Mouse (Mus musculus): Measurements from ENCODE around the gene D230025D16Rik. TPM values are rescaled to one million over a fixed set of nuclear protein-coding genes. Genes with fewer than 3 reads are reported as not detected.
"Not testable (repeated sequence)": the region's sequence is repeated elsewhere in the genome, so short reads cannot be mapped to it uniquely, and the experiment has no call there.

Gene D230025D16Rik
- polyA plus RNA-seq, 1 experiment from 2014 or later: 25.2 TPM

DNA sequence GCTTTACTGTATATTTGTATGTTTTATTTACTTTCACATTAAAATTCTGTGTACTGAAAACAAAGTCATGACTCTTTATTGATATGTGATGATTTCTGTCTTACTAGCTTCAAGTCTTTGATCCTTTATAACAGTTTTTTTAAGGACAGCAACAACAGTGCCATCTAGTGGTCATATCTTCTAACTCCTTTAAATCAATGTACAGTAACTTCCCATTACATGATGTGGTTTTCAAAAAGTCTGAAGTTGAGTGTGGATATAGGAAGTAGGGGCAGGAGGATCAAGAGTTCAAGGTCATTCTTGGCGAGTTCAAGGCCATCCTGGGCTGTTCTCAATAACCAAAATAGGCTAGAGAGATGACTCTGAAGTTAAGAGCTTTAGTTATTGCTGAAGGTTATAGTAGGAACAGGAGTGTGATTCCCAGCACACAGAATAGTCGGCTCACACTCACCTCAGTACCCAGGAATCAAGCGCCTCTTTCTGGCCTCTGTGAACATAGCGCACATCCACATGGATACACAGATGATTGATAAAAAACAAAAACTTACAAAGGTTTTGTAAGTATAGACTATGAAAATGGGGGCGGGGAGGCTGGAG, 6.9 kb upstream of the D230025D16Rik start:
- no peak overlapping the region for H3K9ac ChIP-seq
- H3K4me2 ChIP-seq: no peak overlapping the region
- no peak overlapping the region for H3K4me3 ChIP-seq (replicated peaks)
- H3K4me1 ChIP-seq: no peaks in the 10 kb centered on the region
- no peak for ATAC-seq (replicated peaks; ENCODE audit: low FRiP score)
- no peak overlapping the region for H3K27ac ChIP-seq
- H3K36me3 ChIP-seq: peaks cover 31% of the 10 kb centered on the region
- H3K27me3 ChIP-seq: no peaks in the 10 kb centered on the region
- WGBS: 79% methylated on average over 5 of the region's 5 CpGs
- H3K9me3 ChIP-seq (replicated peaks): no peaks in the 10 kb centered on the region

DNA sequence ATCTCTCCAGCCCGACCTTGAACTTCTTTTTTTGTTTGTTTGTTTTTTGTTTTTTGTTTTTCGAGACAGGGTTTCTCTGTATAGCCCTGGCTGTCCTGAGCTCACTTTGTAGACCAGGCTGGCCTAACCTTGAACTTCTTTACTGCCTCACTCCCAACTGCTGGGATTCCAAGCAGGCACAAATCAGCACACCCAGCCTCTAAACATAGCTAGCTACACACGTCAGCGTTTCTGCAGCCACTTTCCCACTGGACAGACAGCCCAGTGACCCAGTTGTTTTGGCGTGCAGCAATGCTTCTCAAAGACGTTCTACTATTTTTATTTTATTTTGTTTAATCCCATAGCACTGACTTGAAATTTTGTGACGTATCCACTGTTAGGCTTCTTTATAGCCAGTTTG, 1.1 kb upstream of the D230025D16Rik start:
- Histone ChIP-seq H3K9ac (no peak overlapping the region), H3K27ac (peak overlapping the region; percentile 90; the same call in 1 of the 2 replicates), H3K9me3 (replicated peaks) (no peaks in the 10 kb centered on the region), H3K4me1 (peaks cover 16% of the 10 kb centered on the region), H3K36me3 (no peaks in the 10 kb centered on the region), H3K27me3 (no peaks in the 10 kb centered on the region), H3K4me2 (no peak overlapping the region), H3K4me3 (replicated peaks) (no peak overlapping the region)
- WGBS: 83% methylated on average over 7 of the region's 7 CpGs
- ATAC-seq (replicated peaks; ENCODE audit: low FRiP score): no peak

DNA sequence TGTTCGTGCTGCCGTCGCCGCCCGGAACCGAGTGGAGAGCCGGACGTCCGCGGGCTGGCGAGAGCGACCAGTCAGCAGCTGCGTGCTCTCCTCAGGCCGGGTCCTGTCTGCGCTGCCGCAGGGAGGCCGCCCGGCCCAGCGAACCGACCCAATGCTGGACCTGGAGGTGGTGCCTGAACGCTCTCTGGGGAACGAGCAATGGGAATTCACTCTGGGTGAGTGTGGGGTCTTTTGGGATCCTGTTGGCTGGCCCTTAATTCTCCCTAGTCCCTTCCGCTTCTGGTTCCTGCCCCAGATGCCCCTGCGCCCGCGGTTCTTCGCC, 288 bp downstream of the D230025D16Rik start:
- H3K4me2 ChIP-seq: peak overlapping the region; percentile 79
- no peaks in the 10 kb centered on the region for H3K9me3 ChIP-seq (replicated peaks)
- peak overlapping the region; percentile 83 for H3K4me3 ChIP-seq (replicated peaks)
- ATAC-seq (replicated peaks; ENCODE audit: low FRiP score): no peak; the same call in 1 of the 2 replicates
- 0% methylated on average over 27 of the region's 27 CpGs for WGBS
- peaks cover 16% of the 10 kb centered on the region for H3K4me1 ChIP-seq
- H3K36me3 ChIP-seq: no peaks in the 10 kb centered on the region
- no peaks in the 10 kb centered on the region for H3K27me3 ChIP-seq
- H3K9ac ChIP-seq: peak overlapping the region; percentile 89
- H3K27ac ChIP-seq: peak overlapping the region; percentile 87

DNA sequence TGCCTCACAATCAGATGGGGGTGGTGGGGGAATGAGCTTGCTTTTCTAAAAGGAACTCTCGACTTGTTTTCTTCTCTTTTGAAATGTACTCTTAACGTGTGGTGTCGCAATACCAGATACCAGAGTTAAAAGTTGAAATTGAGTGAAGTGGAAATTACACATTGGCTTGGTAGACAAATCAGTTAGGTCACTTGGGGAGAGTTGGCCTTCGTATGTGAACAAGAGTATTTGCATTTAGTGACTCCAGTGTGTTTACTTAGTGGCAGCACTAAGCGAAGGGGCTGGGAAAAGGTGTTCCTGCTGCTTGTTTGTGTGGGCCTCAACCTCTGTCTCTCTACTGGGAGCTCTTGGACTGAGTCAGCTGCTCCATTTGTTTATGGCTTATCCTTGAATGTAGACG, 972 bp downstream of the D230025D16Rik start:
- no peak for ATAC-seq (replicated peaks; ENCODE audit: low FRiP score)
- Histone ChIP-seq H3K27ac (no peak overlapping the region), H3K4me3 (replicated peaks) (peak overlapping the region; percentile 83), H3K36me3 (no peaks in the 10 kb centered on the region), H3K4me1 (peaks cover 16% of the 10 kb centered on the region), H3K9ac (peak overlapping the region; percentile 89), H3K4me2 (peak overlapping the region; percentile 79), H3K9me3 (replicated peaks) (no peaks in the 10 kb centered on the region), H3K27me3 (no peaks in the 10 kb centered on the region)
- 17% methylated on average over 6 of the region's 6 CpGs for WGBS

DNA sequence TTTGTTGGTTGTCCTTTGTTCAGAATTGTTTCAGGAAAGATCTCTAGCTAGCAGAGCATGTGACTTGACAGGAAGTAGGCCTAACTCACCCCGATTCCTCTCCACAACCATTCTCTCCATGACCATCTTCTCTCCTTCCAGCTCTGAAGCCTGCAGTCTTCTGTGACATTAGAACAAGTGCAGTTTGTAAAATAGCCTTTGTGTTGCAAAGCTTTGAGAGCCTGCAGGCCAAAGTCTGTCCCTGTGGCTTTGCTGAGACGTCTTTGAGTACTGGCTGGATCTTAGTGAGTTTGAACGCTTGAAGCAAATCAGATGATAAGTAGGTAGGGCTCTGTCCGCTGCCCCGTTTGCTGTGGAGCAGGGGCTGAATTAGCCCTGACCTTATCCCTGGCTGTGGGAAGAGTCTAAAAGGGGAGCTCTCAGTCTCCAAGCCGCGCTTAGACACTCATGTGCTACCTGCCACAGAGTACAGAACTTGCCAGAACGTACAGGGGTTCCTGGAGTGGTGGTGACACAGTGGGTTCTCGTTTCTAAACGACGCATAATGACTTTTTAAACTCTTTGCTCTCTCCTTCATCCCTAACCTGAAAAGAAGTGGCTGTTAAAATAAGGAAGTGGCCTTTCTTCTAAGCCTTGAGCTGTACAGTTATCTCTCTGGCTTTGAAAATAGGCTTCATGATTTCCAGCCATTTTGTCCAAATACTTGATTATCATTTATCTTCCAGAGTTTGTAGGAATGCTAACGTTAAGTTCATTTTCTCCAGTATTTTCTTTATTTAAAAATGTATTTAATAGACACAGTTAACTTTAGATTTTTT, 6.8 kb downstream of the D230025D16Rik start:
- H3K4me1 ChIP-seq: no peaks in the 10 kb centered on the region
- H3K9me3 ChIP-seq (replicated peaks): no peaks in the 10 kb centered on the region
- WGBS: 85% methylated on average over 12 of the region's 12 CpGs
- H3K9ac ChIP-seq: no peak overlapping the region
- no peak overlapping the region for H3K4me2 ChIP-seq
- H3K27me3 ChIP-seq: no peaks in the 10 kb centered on the region
- no peak overlapping the region for H3K4me3 ChIP-seq (replicated peaks)
- no peak overlapping the region for H3K27ac ChIP-seq
- no peak for ATAC-seq (replicated peaks; ENCODE audit: low FRiP score)
- H3K36me3 ChIP-seq: peaks cover 32% of the 10 kb centered on the region

DNA sequence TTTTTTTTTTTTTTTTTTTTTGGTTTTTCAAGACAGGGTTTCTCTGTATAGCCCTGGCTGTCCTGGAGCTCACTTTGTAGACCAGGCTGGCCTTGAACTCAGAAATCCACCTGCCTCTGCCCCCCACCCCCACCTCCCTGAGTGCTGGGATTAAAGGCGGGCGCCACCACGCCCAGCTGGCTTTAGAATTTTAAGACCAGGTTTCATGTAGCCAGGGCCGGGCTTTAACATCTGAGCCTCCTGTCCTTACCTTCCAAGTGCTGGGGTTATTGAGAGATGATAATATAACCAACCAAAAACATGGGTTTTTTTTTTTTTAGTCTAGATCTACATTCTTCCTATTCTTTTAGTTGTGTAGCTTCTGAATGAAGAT, 7.4 kb downstream of the D230025D16Rik start:
- not testable (repeated sequence) for ATAC-seq (replicated peaks; ENCODE audit: low FRiP score); H3K4me3 ChIP-seq (replicated peaks); H3K4me2 ChIP-seq; H3K9me3 ChIP-seq (replicated peaks); H3K27me3 ChIP-seq; H3K4me1 ChIP-seq; H3K9ac ChIP-seq; H3K27ac ChIP-seq
- 90% methylated on average over 4 of the region's 4 CpGs for WGBS
- peaks cover 33% of the 10 kb centered on the region for H3K36me3 ChIP-seq

DNA sequence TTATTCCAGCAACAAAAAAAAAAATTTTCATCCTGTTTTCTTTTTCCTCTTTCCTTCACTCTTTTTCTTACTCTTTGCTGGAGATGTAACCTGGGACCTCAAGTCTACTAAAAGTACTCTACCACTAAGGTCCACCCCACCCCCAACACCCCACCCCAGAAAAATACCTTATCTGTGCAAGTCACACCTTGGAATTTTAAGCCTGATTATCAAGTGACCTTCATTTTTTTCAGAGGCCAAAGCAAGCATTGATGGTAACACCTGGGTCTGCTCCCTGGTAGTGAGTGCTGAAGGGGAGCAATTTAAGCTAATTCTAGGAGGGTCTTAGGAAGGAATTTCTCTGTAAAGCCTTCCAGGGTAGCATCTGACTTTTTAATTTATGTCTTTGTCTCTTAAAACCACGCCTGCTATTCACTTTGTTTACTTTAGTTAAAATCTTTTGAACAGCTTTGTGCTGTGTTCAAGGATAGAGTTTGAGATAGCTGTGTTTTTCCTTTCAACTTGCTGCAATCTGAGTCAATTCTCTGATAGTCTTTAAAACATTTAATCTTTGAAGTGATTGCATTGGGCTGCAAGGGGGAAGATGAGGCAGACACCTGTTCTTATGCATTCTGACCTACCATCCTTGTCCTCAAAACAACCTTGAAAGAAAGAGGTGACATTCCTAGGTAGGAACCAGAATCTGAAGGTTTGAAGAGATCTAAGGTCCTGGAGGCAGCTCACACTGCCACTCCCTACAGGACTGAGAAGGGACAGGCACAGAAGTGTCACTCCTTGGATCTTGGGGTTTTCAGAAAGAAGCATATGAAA, 8.4 kb downstream of the D230025D16Rik start:
- no peaks in the 10 kb centered on the region for H3K27me3 ChIP-seq
- no peak overlapping the region for H3K4me2 ChIP-seq
- H3K27ac ChIP-seq: no peak overlapping the region
- peaks cover 39% of the 10 kb centered on the region for H3K36me3 ChIP-seq
- no peak for ATAC-seq (replicated peaks; ENCODE audit: low FRiP score)
- no peaks in the 10 kb centered on the region for H3K9me3 ChIP-seq (replicated peaks)
- H3K9ac ChIP-seq: no peak overlapping the region
- H3K4me3 ChIP-seq (replicated peaks): no peak overlapping the region
- WGBS: 57% methylated on average over 1 of the region's 1 CpGs
- H3K4me1 ChIP-seq: no peaks in the 10 kb centered on the region

DNA sequence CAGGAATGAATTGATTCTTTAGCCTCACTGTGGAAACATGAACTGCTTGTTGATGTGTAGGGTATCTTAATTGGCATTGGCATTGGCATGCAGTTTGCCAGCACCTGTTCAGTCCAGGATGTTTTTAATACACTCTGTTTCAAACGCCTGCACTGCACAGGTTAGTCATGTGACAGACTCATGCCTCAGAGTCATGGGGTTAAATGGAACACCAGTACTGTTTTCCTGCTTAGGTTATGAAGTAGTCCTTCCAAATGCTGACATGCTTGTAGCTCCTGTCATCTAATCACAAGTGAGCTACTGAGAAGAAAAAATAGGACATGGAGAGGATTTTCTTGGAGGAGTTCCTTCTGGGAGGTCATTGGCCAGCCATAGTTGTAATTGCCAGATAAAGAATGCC, 10.3 kb downstream of the D230025D16Rik start:
- no peak overlapping the region for H3K9ac ChIP-seq
- no peak overlapping the region for H3K4me3 ChIP-seq (replicated peaks)
- H3K27me3 ChIP-seq: no peaks in the 10 kb centered on the region
- H3K36me3 ChIP-seq: peaks cover 58% of the 10 kb centered on the region
- no peak overlapping the region for H3K27ac ChIP-seq
- no peaks in the 10 kb centered on the region for H3K4me1 ChIP-seq
- no peak overlapping the region for H3K4me2 ChIP-seq
- no peak for ATAC-seq (replicated peaks; ENCODE audit: low FRiP score)
- H3K9me3 ChIP-seq (replicated peaks): no peaks in the 10 kb centered on the region
- 82% methylated on average over 1 of the region's 1 CpGs for WGBS

DNA sequence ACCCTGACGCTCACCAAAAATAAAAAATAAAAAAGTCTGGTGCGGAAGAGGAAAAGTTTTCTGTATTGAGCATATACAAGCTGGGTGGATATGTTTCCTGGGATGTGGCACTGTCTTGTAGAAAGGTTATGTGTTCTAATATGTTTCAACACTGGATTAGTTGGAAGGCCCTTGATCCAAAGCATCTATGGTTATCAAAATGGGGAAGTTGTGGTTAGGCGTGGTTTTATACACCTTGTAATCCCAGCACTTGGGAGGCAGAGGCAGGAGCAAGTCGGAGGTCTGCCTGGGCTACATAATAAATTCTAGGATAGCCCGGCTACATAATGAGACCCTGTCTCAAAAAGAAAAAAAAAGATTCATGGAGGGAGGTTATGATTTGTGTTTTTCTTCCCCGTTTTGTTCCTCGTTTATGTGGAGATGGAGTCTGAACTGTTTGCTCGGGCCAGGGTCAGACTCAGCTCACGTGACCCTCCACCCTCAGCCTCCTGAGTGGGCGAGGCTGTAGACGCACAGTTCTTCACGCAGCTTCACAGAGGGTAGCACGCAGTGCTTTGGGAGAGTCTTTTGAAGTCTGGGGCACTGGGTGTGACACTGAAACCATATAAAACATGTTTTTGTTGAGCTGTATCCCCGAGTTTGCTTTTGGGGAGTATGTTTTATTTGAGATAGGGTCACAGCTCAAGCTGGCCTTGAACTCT, 12.6 kb downstream of the D230025D16Rik start:
- Histone ChIP-seq H3K4me3 (replicated peaks) (no peak overlapping the region), H3K4me1 (no peaks in the 10 kb centered on the region), H3K9ac (no peak overlapping the region), H3K9me3 (replicated peaks) (no peaks in the 10 kb centered on the region), H3K4me2 (no peak overlapping the region), H3K27ac (no peak overlapping the region), H3K36me3 (peaks cover 76% of the 10 kb centered on the region), H3K27me3 (no peaks in the 10 kb centered on the region)
- ATAC-seq (replicated peaks; ENCODE audit: low FRiP score): no peak
- 83% methylated on average over 14 of the region's 14 CpGs for WGBS

DNA sequence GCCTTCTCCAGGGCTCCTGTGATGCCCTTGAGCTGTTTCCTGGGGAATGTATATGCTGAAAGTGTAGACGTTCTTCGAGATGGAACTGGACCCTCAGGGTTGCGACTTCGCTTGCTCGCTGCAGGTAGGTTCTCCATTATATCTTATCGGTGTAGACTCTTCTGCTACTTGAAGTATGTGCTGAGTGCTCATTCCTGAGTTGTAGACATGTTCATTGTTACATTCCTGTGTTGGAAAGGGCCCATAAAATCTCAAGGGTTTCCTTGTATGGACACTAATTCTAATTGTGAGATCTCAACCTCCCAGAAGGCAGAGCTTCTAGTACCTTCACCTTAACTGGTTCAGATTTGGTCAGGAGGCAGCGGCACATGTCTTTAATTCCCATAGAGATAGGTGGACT, 16.1 kb downstream of the D230025D16Rik start:
- no peaks in the 10 kb centered on the region for H3K27me3 ChIP-seq
- no peaks in the 10 kb centered on the region for H3K4me1 ChIP-seq
- no peak for ATAC-seq (replicated peaks; ENCODE audit: low FRiP score)
- H3K4me3 ChIP-seq (replicated peaks): no peak overlapping the region
- H3K4me2 ChIP-seq: no peak overlapping the region
- H3K27ac ChIP-seq: no peak overlapping the region
- no peaks in the 10 kb centered on the region for H3K9me3 ChIP-seq (replicated peaks)
- 95% methylated on average over 7 of the region's 7 CpGs for WGBS
- H3K9ac ChIP-seq: no peak overlapping the region
- H3K36me3 ChIP-seq: peaks cover 63% of the 10 kb centered on the region

DNA sequence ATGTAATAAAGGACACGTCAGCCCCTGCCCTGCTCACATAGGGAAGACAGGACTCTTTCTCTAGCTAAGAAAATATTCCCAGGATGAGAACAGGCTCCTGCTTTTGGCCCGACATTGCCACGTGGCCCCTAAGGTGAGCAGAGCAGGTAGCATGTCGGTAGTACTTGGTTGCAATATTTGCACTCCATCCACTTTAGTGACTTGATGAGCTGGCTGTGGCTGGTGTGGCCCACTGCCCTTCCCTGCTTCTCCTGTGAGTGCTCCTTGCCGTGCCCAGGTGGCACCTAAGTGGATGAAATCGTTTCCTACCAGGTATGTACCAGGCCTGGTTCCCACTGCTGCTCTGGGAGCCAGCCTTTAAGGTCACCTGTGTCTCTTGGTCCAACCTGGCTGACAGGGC, 27.0 kb downstream of the D230025D16Rik start:
- Histone ChIP-seq H3K36me3 (peaks cover 61% of the 10 kb centered on the region), H3K4me1 (peaks cover 23% of the 10 kb centered on the region)
- WGBS: 94% methylated on average over 6 of the region's 6 CpGs

More for the DNA sequence above, 27.0 kb downstream of the D230025D16Rik start:
- H3K27ac ChIP-seq: no peak overlapping the region
- H3K9me3 ChIP-seq (replicated peaks): no peaks in the 10 kb centered on the region
- no peak overlapping the region for H3K4me2 ChIP-seq
- ATAC-seq (replicated peaks; ENCODE audit: low FRiP score): no peak
- no peak overlapping the region for H3K4me3 ChIP-seq (replicated peaks)
- no peak overlapping the region for H3K9ac ChIP-seq
- peaks cover 22% of the 10 kb centered on the region for H3K27me3 ChIP-seq
